Mouse (Mus musculus): ENCODE data around the gene Gmds.

GRCm38 (mm10) chr13:32040822-32041221, 297.7 kb downstream of the Gmds start:
- TF ChIP-seq CTCF (IDR thresholded peaks at IDR 0.05; ENCODE audit: low read depth, low read length), result no peak
- TF ChIP-seq POLR2A (IDR thresholded peaks at IDR 0.05; ENCODE audit: extremely low read depth, insufficient read depth, low read length), result no peak
